8 mouse cellular contexts compared by ENCODE assay signal in the genomic region with DNA sequence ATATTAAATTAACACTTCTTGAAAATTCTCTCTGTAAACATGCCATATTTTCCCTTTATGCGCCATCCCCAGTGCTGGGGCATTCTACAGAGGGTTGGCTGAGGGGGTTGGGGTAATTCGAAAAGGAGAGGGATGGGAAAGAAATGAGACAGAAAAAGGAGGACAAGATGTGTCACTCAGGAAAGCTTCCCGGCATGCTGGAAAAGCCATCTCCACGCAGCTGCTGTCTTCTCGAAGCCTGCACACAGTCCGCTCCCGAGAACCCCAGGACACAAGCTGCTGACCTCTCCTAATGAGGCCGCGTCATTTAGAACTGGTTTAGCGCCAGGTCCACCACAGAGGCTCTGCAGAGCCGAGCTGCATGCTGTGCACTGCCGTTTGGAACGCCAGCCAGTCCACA.
DNase-seq lines count a peak whose midpoint lies in the region; ATAC-seq and TF ChIP-seq lines count a peak whose summit lies in the region.
"Had no signal": no experiment of that assay in that cellular context is flagged by ENCODE, and none has a peak within 500 bp of the region (broad histone marks: within the 10 kb centered on the region; RNA-seq: fewer than 3 reads in every experiment).

No protein-coding gene starts in this region.

- H3K9me3 ChIP-seq in midbrain, embryonic 15.5 days, result no peaks in the 10 kb centered on the region
- H3K9me3 ChIP-seq: heart, embryonic 15.5 days had no signal

- no peaks in the 10 kb centered on the region for H3K36me3 ChIP-seq in midbrain, embryonic 15.5 days (replicated peaks)
- H3K36me3 ChIP-seq: heart, embryonic 15.5 days had no signal

- peak overlapping the region; percentile 47 for H3K27ac ChIP-seq in left cerebral cortex, adult 2 months
- H3K27ac ChIP-seq in cerebellum, adult 2 months (ENCODE audit: insufficient read depth, low read length), result no peak overlapping the region
- H3K27ac ChIP-seq in midbrain, embryonic 15.5 days, result peak overlapping the region; percentile 64
- H3K27ac ChIP-seq: heart, embryonic 15.5 days had no signal

- no peak overlapping the region for H3K4me3 ChIP-seq in left cerebral cortex, adult 2 months
- H3K4me3 ChIP-seq in cerebellum, adult 2 months (replicated peaks; ENCODE audit: insufficient read depth, low read depth, low read length), result no peak overlapping the region
- H3K4me3 ChIP-seq in midbrain, embryonic 15.5 days, result no peak overlapping the region
- H3K4me3 ChIP-seq: heart, embryonic 15.5 days had no signal

- TF ChIP-seq CTCF in left cerebral cortex, adult 2 months (IDR thresholded peaks at IDR 0.05), result no peak
- TF ChIP-seq CTCF in cerebellum, adult 2 months (IDR thresholded peaks at IDR 0.05; ENCODE audit: borderline replicate concordance, insufficient read depth, low read depth, low read length), result no peak

- TF ChIP-seq POLR2A in cerebellum, adult 2 months (IDR thresholded peaks at IDR 0.05; ENCODE audit: borderline replicate concordance, insufficient read depth, low read length), result no peak

- ATAC-seq in midbrain, embryonic 15.5 days (replicated peaks), result no peak
- ATAC-seq in megakaryocyte progenitor cell, adult 5-6 weeks (replicated peaks; ENCODE audit: poor library complexity), result no peak
- no peak for ATAC-seq in granulocyte monocyte progenitor cell, adult 5-6 weeks (replicated peaks; ENCODE audit: poor library complexity, severe bottlenecking)

- WGBS in cerebellum, adult 2 months, result 16% methylated on average over 13 of the region's 13 CpGs
- WGBS in midbrain, embryonic 15.5 days, result 38% methylated on average over 13 of the region's 13 CpGs

- no peak overlapping the region for H3K4me2 ChIP-seq in midbrain, embryonic 15.5 days
- H3K4me2 ChIP-seq: heart, embryonic 15.5 days had no signal

- peaks cover 14% of the 10 kb centered on the region; the same call in 1 of the 2 replicates for H3K4me1 ChIP-seq in cerebellum, adult 2 months (ENCODE audit: control insufficient read depth, insufficient read depth, low read length)
- peaks cover 27% of the 10 kb centered on the region for H3K4me1 ChIP-seq in midbrain, embryonic 15.5 days
- H3K4me1 ChIP-seq: heart, embryonic 15.5 days had no signal

- no peak overlapping the region for H3K9ac ChIP-seq in midbrain, embryonic 15.5 days
- H3K9ac ChIP-seq: heart, embryonic 15.5 days had no signal

- DNase-seq in left cerebral cortex, adult 2 months (ENCODE audit: extremely low spot score in 1 of 2, low spot score in 2 of 2), result peak in 1 of 2 experiments; percentile 13
- DNase-seq in left cerebral cortex, adult 9 months (ENCODE audit: low spot score in 2 of 2), result no peak
- DNase-seq in cerebellum, adult 2 months, result peak; percentile 76 to 84
- peak; percentile 67 to 69 for DNase-seq in cerebellum, postnatal 36 days

- intact Hi-C loops in left cerebral cortex, adult 2 months (cut with DNase I), result no loop called here

- H3K27me3 ChIP-seq in cerebellum, adult 2 months (ENCODE audit: control insufficient read depth, insufficient read depth, low read length), result no peaks in the 10 kb centered on the region
- no peaks in the 10 kb centered on the region for H3K27me3 ChIP-seq in midbrain, embryonic 15.5 days (replicated peaks)
- H3K27me3 ChIP-seq: heart, embryonic 15.5 days had no signal

Comparison
In these comparisons a context has a peak if more than half of its experiments do, and no peak if none do; other contexts are left out.
1. DNase-seq: peak in cerebellum, adult 2 months (2 of 2) and cerebellum, postnatal 36 days (2 of 2); none in left cerebral cortex, adult 9 months (0 of 2).